Mouse (Mus musculus): Measurements from ENCODE around the gene Crim1.

The Crim1 gene

DNA sequence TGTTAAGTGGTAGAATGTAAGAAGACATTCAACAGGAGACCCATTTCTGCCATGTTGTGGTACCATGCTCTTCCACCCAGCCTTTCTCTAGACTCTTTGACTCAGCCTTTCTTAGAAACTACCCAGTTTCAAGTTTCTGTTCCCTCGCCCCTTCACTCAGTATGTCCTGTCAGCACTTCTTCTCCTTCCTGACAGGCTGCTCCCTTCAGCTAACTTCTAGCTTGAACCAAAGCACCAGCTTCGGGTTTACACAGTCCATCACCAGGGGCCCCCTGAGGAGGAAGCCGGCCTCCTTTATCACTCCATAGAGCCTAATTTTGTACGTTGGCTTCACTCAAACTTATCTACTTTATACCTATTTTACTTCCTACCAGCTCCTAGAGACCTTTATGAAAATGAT, 219.2 kb downstream of the Crim1 start:
- DNase-seq (ENCODE audit: low read depth): no peak

DNA sequence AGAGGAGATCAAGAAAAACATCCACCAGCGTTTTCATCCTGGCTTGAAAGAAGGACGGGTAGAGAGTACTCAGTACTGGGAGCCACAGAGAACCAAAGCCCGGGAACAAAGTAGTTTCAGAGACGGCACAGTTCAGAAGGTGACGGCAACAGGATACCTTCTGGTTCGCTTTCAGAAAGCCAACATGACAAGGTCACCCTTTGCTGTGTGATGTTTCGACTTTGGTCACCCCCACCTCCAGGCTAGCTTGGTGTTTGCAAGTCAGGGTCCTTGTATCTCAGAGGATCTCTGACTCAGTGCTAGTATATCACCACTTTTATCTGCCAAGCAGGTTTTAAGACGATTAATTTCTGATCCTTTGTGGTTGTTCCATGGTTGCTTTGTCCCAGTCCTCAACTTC, 225.0 kb downstream of the Crim1 start:
- no peak for DNase-seq (ENCODE audit: low read depth)
